Mouse (Mus musculus): Measurements from ENCODE around the gene Uts2b.

Uts2b gene

DNA sequence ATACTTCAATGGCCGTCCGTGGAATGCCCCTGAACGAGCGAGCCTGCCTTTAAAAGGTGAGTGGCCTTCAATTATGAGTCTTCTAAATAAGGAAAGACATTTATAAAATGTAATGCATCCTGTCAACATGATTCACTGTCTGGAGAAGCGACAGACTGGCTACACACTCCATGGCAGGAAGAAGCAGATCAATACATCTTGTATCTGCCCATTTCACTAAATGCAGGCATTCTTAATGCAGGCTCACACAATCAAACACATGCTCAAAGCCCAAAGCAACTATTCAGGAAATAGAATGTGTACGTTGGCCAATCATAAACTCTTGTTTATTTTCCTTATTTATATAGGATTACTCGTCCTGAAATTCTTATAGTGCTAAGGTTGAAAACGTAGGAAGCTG is at the start of gene Uts2b:
Gene Uts2b (minus strand): TSS at position 49 of the 400 bp plus-strand sequence.
- DNase-seq = no peak

DNA sequence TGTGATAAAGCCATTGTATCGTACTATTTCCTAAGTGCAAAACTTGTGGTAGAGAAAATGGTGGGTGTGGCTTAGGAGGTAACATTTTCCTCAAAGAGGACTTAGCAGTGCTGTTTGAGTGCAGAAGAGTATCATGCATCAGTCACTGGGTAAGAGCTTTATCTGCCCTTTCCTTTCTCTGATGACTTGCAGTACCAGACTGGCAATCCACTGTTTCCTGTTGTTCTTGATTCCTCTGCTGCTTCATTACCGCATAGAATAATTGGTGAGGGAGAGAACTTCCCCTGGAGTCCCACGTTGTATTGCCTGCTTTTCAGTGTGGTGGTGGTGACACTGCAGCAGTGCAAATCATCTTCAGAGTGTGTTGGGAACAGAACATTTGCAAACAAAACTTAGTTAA is 47.6 kb upstream of the Uts2b start:
- no peak for DNase-seq

GRCm38 (mm10) chr16:27416937-27417584 is 47.0 kb upstream of the Uts2b start:
- DNase-seq = no peak

DNA sequence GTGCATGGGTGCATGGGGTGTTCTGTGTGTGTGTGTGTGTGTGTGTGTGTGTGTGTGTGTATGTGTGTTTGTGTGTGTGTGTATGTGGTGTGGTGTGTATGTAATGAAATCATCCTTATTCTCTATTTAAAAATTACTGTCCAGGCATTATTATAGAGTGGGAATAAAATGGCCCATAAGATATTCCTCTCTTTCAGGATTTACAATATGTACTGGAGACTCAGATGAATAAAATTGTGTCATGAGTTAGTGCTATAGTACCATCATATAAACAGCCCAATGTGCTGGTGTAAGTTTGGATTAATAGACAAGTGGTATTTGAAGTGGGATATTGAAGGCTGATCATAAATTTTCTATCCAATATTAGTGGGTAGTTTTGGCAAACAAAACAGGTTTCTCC is 34.1 kb upstream of the Uts2b start:
- no peak for DNase-seq

GRCm38 (mm10) chr16:27401579-27401978 is 31.5 kb upstream of the Uts2b start:
- no peak for DNase-seq

GRCm38 (mm10) chr16:27399719-27400253 is 29.7 kb upstream of the Uts2b start:
- DNase-seq = no peak

GRCm38 (mm10) chr16:27399026-27399718 is 29.1 kb upstream of the Uts2b start:
- DNase-seq = no peak

DNA sequence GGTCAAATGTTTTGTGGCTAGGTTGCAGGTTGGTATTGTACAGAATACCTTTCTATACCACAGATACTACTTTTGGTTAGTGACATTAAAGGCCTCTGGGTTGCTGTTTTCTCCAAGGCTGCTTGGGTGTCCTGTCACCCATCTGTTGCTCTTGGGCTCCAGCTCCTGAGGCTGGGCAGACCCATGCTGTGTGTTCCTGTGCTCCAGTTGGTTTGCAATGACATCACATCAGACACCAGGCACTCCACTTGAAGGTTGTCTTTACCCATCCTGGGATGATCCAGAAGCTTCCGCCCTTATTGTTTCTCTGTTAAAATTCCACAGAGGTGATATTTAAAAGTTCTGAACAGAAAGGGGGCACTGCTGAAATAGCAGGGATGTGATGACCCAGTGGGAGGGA is 26.9 kb upstream of the Uts2b start:
- DNase-seq = no peak

- no peak for DNase-seq
These were observed 25.4 kb upstream of the Uts2b start for GRCm38 (mm10) chr16:27395251-27396037.

- DNase-seq = no peak
These were observed 21.8 kb upstream of the Uts2b start for GRCm38 (mm10) chr16:27391845-27392244.

DNA sequence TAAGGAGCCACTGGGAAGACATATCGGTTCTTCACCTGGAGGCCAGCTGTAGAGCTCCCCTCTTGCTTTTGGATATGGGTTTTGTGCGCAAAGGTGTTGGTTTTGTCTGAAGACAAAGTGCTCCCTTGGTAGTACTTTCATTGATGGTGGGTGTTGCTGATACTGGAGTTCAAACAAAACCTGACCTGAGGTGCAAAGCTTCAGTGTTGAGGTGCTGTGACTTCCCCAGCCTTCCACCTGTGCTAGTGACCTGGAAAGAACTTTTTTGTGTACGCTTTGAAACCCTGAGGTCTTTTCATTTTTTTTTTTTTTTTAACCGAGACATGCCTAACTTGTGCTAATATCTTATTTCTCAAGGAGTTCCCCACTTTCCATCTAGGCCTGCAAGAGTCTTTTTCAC is 20.3 kb upstream of the Uts2b start:
- no peak for DNase-seq

GRCm38 (mm10) chr16:27389534-27390282 is 19.7 kb upstream of the Uts2b start:
- no peak for DNase-seq

GRCm38 (mm10) chr16:27388761-27389451 is 18.9 kb upstream of the Uts2b start, which contains the start of gene Ccdc50:
TSS of gene Ccdc50 (plus strand) at chr16:27388869.
- DNase-seq = peak; percentile 77

DNA sequence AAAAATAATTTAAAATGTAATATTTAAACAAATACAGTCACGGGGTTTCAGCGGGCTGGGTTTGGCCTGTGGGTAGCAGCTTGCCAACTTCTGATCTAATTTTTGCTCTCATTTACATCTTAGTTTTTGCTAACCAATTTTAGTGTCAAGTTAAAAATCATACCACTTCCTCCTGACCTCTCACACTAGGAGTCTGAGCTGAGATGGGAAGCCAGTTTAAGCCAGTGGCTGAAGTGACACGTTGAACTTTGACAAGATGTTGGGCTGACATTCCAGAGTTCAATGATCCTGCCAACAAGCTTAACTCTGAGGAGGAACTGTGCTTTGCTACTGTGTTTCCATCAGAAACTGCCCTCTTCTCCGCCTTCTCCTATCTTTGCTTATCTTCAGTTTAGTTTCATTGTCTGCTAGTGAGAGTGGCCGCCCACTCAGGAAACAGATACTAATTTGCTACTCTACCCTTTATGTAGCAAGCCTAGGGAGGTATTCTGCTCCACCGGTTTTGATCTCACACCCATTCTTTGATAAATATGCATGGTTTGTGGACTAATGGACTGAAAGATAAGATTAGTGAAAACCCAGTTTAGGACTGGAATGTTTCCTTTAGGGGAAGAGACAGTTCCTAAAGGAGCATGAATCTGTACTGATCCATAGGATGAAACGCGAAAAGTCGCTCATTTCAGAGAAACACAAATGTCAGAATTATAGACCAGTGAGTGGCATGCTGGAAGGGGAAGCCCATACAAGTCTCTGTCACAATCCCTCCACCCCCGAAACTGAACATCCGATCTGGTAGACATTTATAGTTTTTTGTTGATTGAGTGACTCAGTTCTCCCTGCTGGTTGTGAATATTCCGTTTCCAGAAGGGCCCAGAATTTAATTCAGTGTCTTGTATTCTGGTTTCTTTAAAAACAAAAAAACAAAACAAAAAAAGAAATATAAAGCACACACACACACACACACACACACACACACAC is 17.9 kb upstream of the Uts2b start:
- DNase-seq = peak; percentile 69

DNA sequence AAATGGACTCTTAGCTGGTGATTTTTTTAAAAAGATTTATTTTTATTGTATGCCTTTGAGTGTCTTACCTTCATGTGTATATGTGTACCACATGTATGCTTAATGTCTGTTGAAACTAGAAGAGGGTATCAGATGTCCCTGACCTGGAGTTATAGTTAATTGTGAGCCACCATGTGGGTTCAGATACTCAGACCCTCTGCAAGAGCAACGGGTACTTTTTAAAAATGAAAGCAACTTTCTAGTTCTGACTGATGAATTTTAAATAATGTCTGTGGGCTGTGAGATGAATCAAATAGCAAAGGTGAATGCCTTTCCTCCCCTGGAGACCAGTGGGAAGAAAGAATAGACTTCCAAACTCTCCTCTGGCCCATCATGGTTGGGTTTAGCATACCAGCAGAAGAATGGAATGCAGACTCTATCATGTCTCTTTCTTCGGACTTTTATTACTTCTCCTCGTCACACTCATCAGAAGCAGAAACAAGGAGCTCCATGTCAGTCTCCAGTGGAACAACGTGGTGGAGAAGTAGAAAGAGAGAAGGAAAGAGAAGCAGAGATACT is 16.9 kb upstream of the Uts2b start:
- DNase-seq = no peak

DNA sequence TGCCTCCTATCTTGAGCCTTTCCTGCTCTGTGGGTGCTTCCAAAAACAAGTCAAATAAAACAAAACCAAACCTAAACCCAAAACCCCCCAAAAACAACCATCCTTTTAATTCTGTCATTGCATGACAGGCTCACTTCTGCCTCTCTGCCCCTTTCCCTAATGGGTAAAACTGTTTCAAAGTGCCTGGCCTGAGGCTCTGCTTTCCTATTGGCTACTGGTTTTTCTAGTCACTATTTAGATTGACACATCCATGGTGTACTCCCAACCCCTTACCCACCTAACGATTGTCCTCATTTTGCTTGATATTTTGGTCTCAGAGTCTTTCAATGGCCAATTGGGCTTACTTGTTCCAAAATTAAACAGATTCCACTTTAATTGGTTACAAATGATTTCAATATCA is 15.6 kb upstream of the Uts2b start:
- no peak for DNase-seq

GRCm38 (mm10) chr16:27384893-27385603 is 15.0 kb upstream of the Uts2b start:
- no peak for DNase-seq

GRCm38 (mm10) chr16:27382217-27382616 is 12.2 kb upstream of the Uts2b start:
- no peak for DNase-seq

GRCm38 (mm10) chr16:27376556-27376955 is 6.5 kb upstream of the Uts2b start:
- DNase-seq = no peak

DNA sequence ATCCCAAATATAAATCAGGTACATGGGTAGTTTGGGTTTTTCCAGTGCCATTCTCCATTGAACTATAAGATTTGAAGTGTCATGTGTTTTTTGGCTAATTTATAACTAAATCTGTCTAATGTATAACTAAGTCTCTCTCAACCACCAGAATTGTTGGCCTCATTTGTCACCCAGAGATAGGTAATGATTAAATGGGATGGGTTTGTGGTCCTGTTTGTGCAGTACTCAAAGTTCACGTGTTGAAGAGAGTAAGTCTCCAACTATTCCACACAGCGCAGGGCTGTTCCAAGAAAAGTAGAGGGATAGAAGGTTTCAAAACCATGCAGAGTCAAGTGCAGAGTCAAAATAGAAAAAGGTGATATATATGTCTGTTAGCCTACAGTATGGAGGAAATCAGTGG is 5.3 kb upstream of the Uts2b start:
- DNase-seq = peak; percentile 69

Measured in kidney, adult 11 months (tissue).